Mouse (Mus musculus): ENCODE measurements around the gene Ddx5.

DNA sequence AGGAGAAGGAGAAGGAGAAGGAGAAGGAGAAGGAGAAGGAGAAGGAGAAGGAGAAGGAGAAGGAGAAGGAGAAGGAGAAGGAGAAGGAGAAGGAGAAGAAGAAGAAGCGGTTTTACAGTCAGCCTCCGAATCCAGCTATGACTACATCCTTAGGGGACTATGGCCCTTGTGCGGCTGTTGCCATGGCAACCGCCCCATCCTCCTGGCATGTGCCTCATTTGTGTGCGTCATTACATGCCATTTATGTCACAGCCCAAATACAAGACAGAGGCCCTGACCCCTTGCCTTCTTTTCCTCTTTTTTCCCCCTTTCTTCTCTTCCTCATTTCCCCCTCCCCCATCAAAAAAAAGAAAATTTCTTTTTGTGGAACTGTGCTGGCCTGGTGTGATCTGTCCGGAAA, 47.8 kb downstream of the Ddx5 start:
- TF ChIP-seq CTCF (IDR thresholded peaks at IDR 0.05; ENCODE audit: extremely low read depth, insufficient read length, insufficient replicate concordance, low read depth, low read length) (no peak), POLR2A (IDR thresholded peaks at IDR 0.05; ENCODE audit: low read depth, low read length) (no peak)

All from small intestine, adult 2 months (tissue).